Mouse (Mus musculus): ENCODE measurements around the gene Slc25a39.

- TF ChIP-seq EP300 (optimal IDR thresholded peaks at IDR 0.05) (no peak), CTCF (IDR thresholded peaks at IDR 0.05; ENCODE audit: low read depth) (no peak)
These were observed 38.5 kb downstream of the Slc25a39 start for GRCm38 (mm10) chr11:102369263-102369662.
